Mouse (Mus musculus): ENCODE measurements around the gene Abca13. TPM values are rescaled to one million over a fixed set of nuclear protein-coding genes. Genes with fewer than 3 reads are reported as not detected.
A peak's percentile ranks its signal among the peaks of the same experiment; 100 is the strongest.

Gene Abca13
- polyA plus RNA-seq, 1 experiment from 2014 or later = 0.04 TPM

GRCm38 (mm10) chr11:9531715-9532114, 340.0 kb downstream of the Abca13 start:
- H3K4me2 ChIP-seq (ENCODE audit: low read length) = no peak overlapping the region
- no peak overlapping the region for H3K4me3 ChIP-seq (ENCODE audit: low read depth, low read length)
- no peaks in the 10 kb centered on the region for H3K36me3 ChIP-seq (ENCODE audit: control insufficient read depth, insufficient read depth, low read length)
- H3K27ac ChIP-seq (ENCODE audit: low read length) = no peak overlapping the region
- no peaks in the 10 kb centered on the region for H3K9me3 ChIP-seq (replicated peaks; ENCODE audit: control insufficient read depth, low read length, poor library complexity, severe bottlenecking)
- ATAC-seq = no peak
- H3K9ac ChIP-seq (ENCODE audit: low read depth, low read length) = no peak overlapping the region
- no peaks in the 10 kb centered on the region for H3K4me1 ChIP-seq (ENCODE audit: control insufficient read depth, insufficient read depth, low read length)
- no peaks in the 10 kb centered on the region for H3K27me3 ChIP-seq (ENCODE audit: control insufficient read depth, insufficient read depth, low read depth, low read length)
- WGBS = 81% methylated on average over 8 of the region's 8 CpGs

GRCm38 (mm10) chr11:9533189-9533588, 341.4 kb downstream of the Abca13 start:
- H3K27me3 ChIP-seq (ENCODE audit: control insufficient read depth, insufficient read depth, low read depth, low read length) = no peaks in the 10 kb centered on the region
- no peak overlapping the region for H3K9ac ChIP-seq (ENCODE audit: low read depth, low read length)
- H3K27ac ChIP-seq (ENCODE audit: low read length) = no peak overlapping the region
- H3K4me1 ChIP-seq (ENCODE audit: control insufficient read depth, insufficient read depth, low read length) = no peaks in the 10 kb centered on the region
- H3K4me3 ChIP-seq (ENCODE audit: low read depth, low read length) = no peak overlapping the region
- H3K4me2 ChIP-seq (ENCODE audit: low read length) = no peak overlapping the region
- H3K36me3 ChIP-seq (ENCODE audit: control insufficient read depth, insufficient read depth, low read length) = no peaks in the 10 kb centered on the region
- no peak for ATAC-seq
- 63% methylated on average over 1 of the region's 1 CpGs for WGBS
- no peaks in the 10 kb centered on the region for H3K9me3 ChIP-seq (replicated peaks; ENCODE audit: control insufficient read depth, low read length, poor library complexity, severe bottlenecking)

- Histone ChIP-seq H3K27ac (ENCODE audit: low read length) (no peak overlapping the region), H3K9me3 (replicated peaks; ENCODE audit: control insufficient read depth, low read length, poor library complexity, severe bottlenecking) (no peaks in the 10 kb centered on the region), H3K9ac (ENCODE audit: low read depth, low read length) (no peak overlapping the region), H3K4me3 (ENCODE audit: low read depth, low read length) (no peak overlapping the region), H3K27me3 (ENCODE audit: control insufficient read depth, insufficient read depth, low read depth, low read length) (no peaks in the 10 kb centered on the region), H3K36me3 (ENCODE audit: control insufficient read depth, insufficient read depth, low read length) (no peaks in the 10 kb centered on the region), H3K4me1 (ENCODE audit: control insufficient read depth, insufficient read depth, low read length) (no peaks in the 10 kb centered on the region), H3K4me2 (ENCODE audit: low read length) (no peak overlapping the region)
- ATAC-seq = no peak
- WGBS = 83% methylated on average over 1 of the region's 1 CpGs
Measured at GRCm38 (mm10) chr11:9533658-9534202, 342.0 kb downstream of the Abca13 start.

- no peak overlapping the region for H3K4me3 ChIP-seq (ENCODE audit: low read depth, low read length)
- no peak overlapping the region for H3K27ac ChIP-seq (ENCODE audit: low read length)
- 77% methylated on average over 6 of the region's 6 CpGs for WGBS
- H3K4me1 ChIP-seq (ENCODE audit: control insufficient read depth, insufficient read depth, low read length) = no peaks in the 10 kb centered on the region
- no peak overlapping the region for H3K9ac ChIP-seq (ENCODE audit: low read depth, low read length)
- no peak for ATAC-seq
- no peak overlapping the region for H3K4me2 ChIP-seq (ENCODE audit: low read length)
- no peaks in the 10 kb centered on the region for H3K36me3 ChIP-seq (ENCODE audit: control insufficient read depth, insufficient read depth, low read length)
- no peaks in the 10 kb centered on the region for H3K27me3 ChIP-seq (ENCODE audit: control insufficient read depth, insufficient read depth, low read depth, low read length)
- no peaks in the 10 kb centered on the region for H3K9me3 ChIP-seq (replicated peaks; ENCODE audit: control insufficient read depth, low read length, poor library complexity, severe bottlenecking)
Measured at GRCm38 (mm10) chr11:9536811-9537210, 345.1 kb downstream of the Abca13 start.

GRCm38 (mm10) chr11:9538328-9538727, 346.6 kb downstream of the Abca13 start:
- Histone ChIP-seq H3K27me3 (ENCODE audit: control insufficient read depth, insufficient read depth, low read depth, low read length) (no peaks in the 10 kb centered on the region), H3K9me3 (replicated peaks; ENCODE audit: control insufficient read depth, low read length, poor library complexity, severe bottlenecking) (no peaks in the 10 kb centered on the region), H3K36me3 (ENCODE audit: control insufficient read depth, insufficient read depth, low read length) (no peaks in the 10 kb centered on the region), H3K4me2 (ENCODE audit: low read length) (no peak overlapping the region), H3K27ac (ENCODE audit: low read length) (no peak overlapping the region), H3K9ac (ENCODE audit: low read depth, low read length) (no peak overlapping the region), H3K4me3 (ENCODE audit: low read depth, low read length) (no peak overlapping the region), H3K4me1 (ENCODE audit: control insufficient read depth, insufficient read depth, low read length) (no peaks in the 10 kb centered on the region)
- 68% methylated on average over 1 of the region's 1 CpGs for WGBS
- ATAC-seq = no peak

GRCm38 (mm10) chr11:9560026-9560425, 368.3 kb downstream of the Abca13 start:
- no peak overlapping the region for H3K9ac ChIP-seq (ENCODE audit: low read depth, low read length)
- 89% methylated on average over 2 of the region's 2 CpGs for WGBS
- no peak overlapping the region for H3K27ac ChIP-seq (ENCODE audit: low read length)
- no peaks in the 10 kb centered on the region for H3K9me3 ChIP-seq (replicated peaks; ENCODE audit: control insufficient read depth, low read length, poor library complexity, severe bottlenecking)
- no peak overlapping the region for H3K4me3 ChIP-seq (ENCODE audit: low read depth, low read length)
- no peaks in the 10 kb centered on the region for H3K36me3 ChIP-seq (ENCODE audit: control insufficient read depth, insufficient read depth, low read length)
- H3K4me1 ChIP-seq (ENCODE audit: control insufficient read depth, insufficient read depth, low read length) = no peaks in the 10 kb centered on the region
- no peak overlapping the region for H3K4me2 ChIP-seq (ENCODE audit: low read length)
- no peak for ATAC-seq
- no peaks in the 10 kb centered on the region for H3K27me3 ChIP-seq (ENCODE audit: control insufficient read depth, insufficient read depth, low read depth, low read length)

GRCm38 (mm10) chr11:9568302-9568701, 376.6 kb downstream of the Abca13 start:
- no peak for ATAC-seq
- no peak overlapping the region for H3K27ac ChIP-seq (ENCODE audit: low read length)
- no peak overlapping the region for H3K4me3 ChIP-seq (ENCODE audit: low read depth, low read length)
- H3K36me3 ChIP-seq (ENCODE audit: control insufficient read depth, insufficient read depth, low read length) = no peaks in the 10 kb centered on the region
- no peak overlapping the region for H3K9ac ChIP-seq (ENCODE audit: low read depth, low read length)
- H3K4me2 ChIP-seq (ENCODE audit: low read length) = no peak overlapping the region
- no peaks in the 10 kb centered on the region for H3K27me3 ChIP-seq (ENCODE audit: control insufficient read depth, insufficient read depth, low read depth, low read length)
- 82% methylated on average over 2 of the region's 2 CpGs for WGBS
- H3K9me3 ChIP-seq (replicated peaks; ENCODE audit: control insufficient read depth, low read length, poor library complexity, severe bottlenecking) = no peaks in the 10 kb centered on the region
- no peaks in the 10 kb centered on the region for H3K4me1 ChIP-seq (ENCODE audit: control insufficient read depth, insufficient read depth, low read length)

- Histone ChIP-seq H3K9ac (ENCODE audit: low read depth, low read length) (no peak overlapping the region), H3K4me1 (ENCODE audit: control insufficient read depth, insufficient read depth, low read length) (no peaks in the 10 kb centered on the region), H3K4me2 (ENCODE audit: low read length) (no peak overlapping the region), H3K27ac (ENCODE audit: low read length) (no peak overlapping the region), H3K4me3 (ENCODE audit: low read depth, low read length) (no peak overlapping the region), H3K27me3 (ENCODE audit: control insufficient read depth, insufficient read depth, low read depth, low read length) (no peaks in the 10 kb centered on the region), H3K9me3 (replicated peaks; ENCODE audit: control insufficient read depth, low read length, poor library complexity, severe bottlenecking) (no peaks in the 10 kb centered on the region), H3K36me3 (ENCODE audit: control insufficient read depth, insufficient read depth, low read length) (no peaks in the 10 kb centered on the region)
- WGBS = 73% methylated on average over 6 of the region's 6 CpGs
- ATAC-seq = no peak
Measured at GRCm38 (mm10) chr11:9570319-9570718, 378.6 kb downstream of the Abca13 start.

- no peaks in the 10 kb centered on the region for H3K4me1 ChIP-seq (ENCODE audit: control insufficient read depth, insufficient read depth, low read length)
- H3K9ac ChIP-seq (ENCODE audit: low read depth, low read length) = no peak overlapping the region
- WGBS = 44% methylated on average over 4 of the region's 4 CpGs
- H3K36me3 ChIP-seq (ENCODE audit: control insufficient read depth, insufficient read depth, low read length) = no peaks in the 10 kb centered on the region
- ATAC-seq = peak; percentile 87
- no peaks in the 10 kb centered on the region for H3K27me3 ChIP-seq (ENCODE audit: control insufficient read depth, insufficient read depth, low read depth, low read length)
- no peaks in the 10 kb centered on the region for H3K9me3 ChIP-seq (replicated peaks; ENCODE audit: control insufficient read depth, low read length, poor library complexity, severe bottlenecking)
- no peak overlapping the region; the same call in 1 of the 2 replicates for H3K27ac ChIP-seq (ENCODE audit: low read length)
- H3K4me3 ChIP-seq (ENCODE audit: low read depth, low read length) = no peak overlapping the region
- H3K4me2 ChIP-seq (ENCODE audit: low read length) = no peak overlapping the region
Measured at GRCm38 (mm10) chr11:9574894-9575293, 383.2 kb downstream of the Abca13 start.
